Mouse (Mus musculus) embryonic facial prominence, embryonic 13.5 days (tissue): ENCODE results near the gene Abr. TPM values are rescaled to one million over a fixed set of nuclear protein-coding genes. Genes with fewer than 3 reads are reported as not detected.
A peak's percentile ranks its signal among the peaks of the same experiment; 100 is the strongest.

ENCODE experiments used
- ATAC-seq: fragments of 200-750 bp; cut with Nextera tagmentation; 2 replicates; pipeline ENCODE4 v1.8.0; 2017; ENCODE audit warnings: low read depth; ENCODE audit not compliant: insufficient number of reproducible peaks, insufficient read depth, low FRiP score, low TSS enrichment
- H3K27ac ChIP-seq: fragments of 300-500 bp; sonication (generic); 2 replicates; pipeline ENCODE4 v1.5.1; 2015; ENCODE audit warnings: moderate library complexity, mild to moderate bottlenecking, inconsistent platforms
- H3K27me3 ChIP-seq: fragments of 300-500 bp; sonication (generic); 2 replicates; pipeline ENCODE4 v1.6.1; 2015; ENCODE audit warnings: mild to moderate bottlenecking, inconsistent platforms
- H3K36me3 ChIP-seq: fragments of 300-500 bp; sonication (generic); 2 replicates; pipeline ENCODE4 v1.6.1; 2015; ENCODE audit warnings: mild to moderate bottlenecking, inconsistent platforms
- H3K4me1 ChIP-seq: fragments of 300-500 bp; sonication (generic); 2 replicates; pipeline ENCODE4 v1.6.1; 2015; ENCODE audit warnings: inconsistent platforms
- H3K4me2 ChIP-seq: fragments of 300-500 bp; sonication (generic); 2 replicates; pipeline ENCODE4 v1.6.1; 2015; ENCODE audit warnings: moderate library complexity, mild to moderate bottlenecking, inconsistent platforms
- H3K4me3 ChIP-seq: fragments of 300-500 bp; sonication (generic); 2 replicates; pipeline ENCODE4 v1.5.1; 2015; ENCODE audit warnings: mild to moderate bottlenecking, inconsistent platforms
- H3K9ac ChIP-seq: fragments of 300-500 bp; sonication (generic); 2 replicates; pipeline ENCODE4 v1.6.1; 2015; ENCODE audit warnings: mild to moderate bottlenecking, inconsistent platforms
- H3K9me3 ChIP-seq: fragments of 300-500 bp; sonication (generic); 2 replicates; pipeline ENCODE4 v1.6.1; 2016; ENCODE audit warnings: inconsistent platforms
- WGBS: fragments of 180-500 bp; shearing (Covaris S2); methylation state at CpG from one replicate; pipeline ENCODE4 v1.1.7; 2015; ENCODE audit warnings: mixed read lengths; 5-methylcytosine and 5-hydroxymethylcytosine counted together
- polyA plus RNA-seq: library from polyadenylated mRNA; unstranded; fragments of >200 nt; fragmentation: Nextera tagmentation; extraction: Ambion mirVana; gene quantifications from 2 replicates; pipeline ENCODE4 v1.2.1, GENCODE M21; 2015

The Abr gene
- polyA plus RNA-seq, 1 experiment from 2014 or later: 35.5 TPM

DNA sequence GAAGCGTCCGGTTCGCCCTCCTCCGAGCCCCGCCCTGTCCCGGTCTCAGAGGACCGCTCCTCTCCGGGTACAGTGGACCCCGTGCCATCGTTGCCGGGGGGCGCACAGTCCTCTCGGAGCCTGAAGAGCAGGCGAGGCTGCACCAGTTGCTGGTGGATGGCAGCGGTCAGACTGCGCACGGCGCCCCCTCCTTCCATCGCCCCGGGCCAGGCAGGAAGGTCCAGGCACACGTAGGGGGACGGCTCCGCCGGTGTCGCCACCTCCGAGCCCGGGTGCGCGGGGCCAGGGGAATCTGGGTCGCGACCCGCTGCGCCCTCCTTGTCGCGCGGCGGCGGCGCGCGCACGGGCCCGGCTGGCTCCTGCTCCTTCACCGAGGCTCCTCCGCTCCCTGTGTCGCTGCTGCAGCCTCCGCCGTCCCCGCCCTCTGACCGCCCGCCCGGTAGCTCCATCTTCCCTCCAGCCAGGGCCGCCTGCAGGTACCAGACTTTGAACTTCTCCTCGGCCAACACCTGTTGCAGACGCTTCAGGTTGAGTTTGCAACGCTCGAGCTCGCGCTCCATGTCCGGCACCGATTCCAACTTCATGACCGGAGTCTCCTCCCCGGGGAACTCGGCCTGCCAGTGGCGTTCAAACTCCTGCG is 572 bp upstream of the Abr start:
- no peak for ATAC-seq
- Histone ChIP-seq H3K9ac (peak overlapping the region; percentile 72), H3K9me3 (no peaks in the 10 kb centered on the region), H3K27ac (no peak overlapping the region), H3K4me1 (peaks cover 24% of the 10 kb centered on the region), H3K27me3 (peaks cover 28% of the 10 kb centered on the region), H3K4me3 (peak overlapping the region; percentile 61), H3K4me2 (peak overlapping the region; percentile 91), H3K36me3 (no peaks in the 10 kb centered on the region)
- WGBS: 0% methylated on average over 64 of the region's 66 CpGs

- Histone ChIP-seq H3K27ac (no peak overlapping the region), H3K4me1 (peaks cover 30% of the 10 kb centered on the region), H3K27me3 (peaks cover 28% of the 10 kb centered on the region), H3K9me3 (no peaks in the 10 kb centered on the region), H3K4me2 (no peak overlapping the region), H3K36me3 (no peaks in the 10 kb centered on the region), H3K4me3 (no peak overlapping the region), H3K9ac (no peak overlapping the region)
- no peak for ATAC-seq
- WGBS: 89% methylated on average over 6 of the region's 6 CpGs
Measured at GRCm38 (mm10) chr11:76618134-76618533, 4.0 kb downstream of the Abr start.

- no peak overlapping the region for H3K9ac ChIP-seq
- no peak for ATAC-seq
- H3K9me3 ChIP-seq: no peaks in the 10 kb centered on the region
- peaks cover 20% of the 10 kb centered on the region for H3K4me1 ChIP-seq
- H3K27ac ChIP-seq: no peak overlapping the region
- no peak overlapping the region for H3K4me2 ChIP-seq
- 50% methylated on average over 2 of the region's 2 CpGs for WGBS
- no peaks in the 10 kb centered on the region for H3K27me3 ChIP-seq
- H3K36me3 ChIP-seq: no peaks in the 10 kb centered on the region
- no peak overlapping the region for H3K4me3 ChIP-seq
Measured at GRCm38 (mm10) chr11:76614246-76614645, 7.9 kb downstream of the Abr start.

DNA sequence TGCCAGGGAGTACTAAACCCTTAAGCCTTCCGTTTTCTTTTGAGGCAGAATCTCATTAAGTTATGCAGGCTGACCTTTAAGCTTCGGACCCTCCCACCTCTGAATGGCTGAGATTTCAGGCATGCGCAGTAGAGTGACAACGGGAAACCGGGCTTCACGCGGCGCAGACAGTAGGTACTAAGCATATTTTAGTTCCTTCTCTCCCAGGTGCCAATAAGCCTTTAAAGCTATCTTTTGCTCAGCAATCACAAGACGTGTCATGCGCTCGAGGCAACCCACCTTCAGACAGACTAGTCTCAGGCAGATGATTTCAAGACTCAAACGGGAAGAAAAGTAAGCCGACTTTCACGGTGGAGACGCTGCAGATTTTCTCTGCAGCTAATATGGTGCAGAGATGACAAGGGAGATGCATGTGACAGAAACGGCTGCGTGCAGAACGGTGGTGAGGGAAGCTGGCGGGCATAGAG is 9.4 kb downstream of the Abr start:
- no peak for ATAC-seq
- Histone ChIP-seq H3K9ac (peak overlapping the region; percentile 74), H3K36me3 (no peaks in the 10 kb centered on the region), H3K27ac (no peak overlapping the region), H3K27me3 (no peaks in the 10 kb centered on the region), H3K4me1 (peaks cover 20% of the 10 kb centered on the region), H3K4me3 (peak overlapping the region; percentile 50), H3K9me3 (no peaks in the 10 kb centered on the region), H3K4me2 (peak overlapping the region; percentile 85)
- WGBS: under 1% methylated on average over 19 of the region's 19 CpGs

DNA sequence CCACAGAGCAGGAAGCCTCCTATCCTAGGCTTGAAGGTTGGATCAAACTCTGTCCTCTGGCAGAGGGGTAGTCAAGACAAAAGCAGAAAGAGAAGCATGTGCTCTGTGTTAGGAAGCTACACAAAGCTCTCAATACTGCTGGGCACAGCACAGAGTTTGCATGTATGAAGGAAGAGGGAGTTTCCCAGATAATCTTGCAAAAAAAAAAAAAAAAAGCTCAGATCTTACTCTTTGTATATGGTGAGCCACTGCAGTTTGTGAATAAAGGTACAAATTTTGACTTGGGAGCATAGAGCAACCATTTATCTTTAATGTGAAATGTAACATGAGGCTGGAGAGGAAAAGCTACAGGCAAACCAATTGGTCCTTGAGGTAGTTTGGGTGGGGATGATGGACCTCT is 11.2 kb downstream of the Abr start:
- Histone ChIP-seq H3K27me3 (no peaks in the 10 kb centered on the region), H3K4me1 (peaks cover 23% of the 10 kb centered on the region), H3K27ac (no peak overlapping the region), H3K4me2 (no peak overlapping the region), H3K36me3 (no peaks in the 10 kb centered on the region), H3K4me3 (no peak overlapping the region), H3K9me3 (no peaks in the 10 kb centered on the region), H3K9ac (no peak overlapping the region)
- no peak for ATAC-seq

- H3K27me3 ChIP-seq: no peaks in the 10 kb centered on the region
- no peak overlapping the region for H3K4me3 ChIP-seq
- no peak for ATAC-seq
- no peaks in the 10 kb centered on the region for H3K9me3 ChIP-seq
- WGBS: 38% methylated on average over 9 of the region's 9 CpGs
- H3K9ac ChIP-seq: no peak overlapping the region
- H3K4me2 ChIP-seq: no peak overlapping the region
- no peaks in the 10 kb centered on the region for H3K36me3 ChIP-seq
- H3K4me1 ChIP-seq: peaks cover 5% of the 10 kb centered on the region
- no peak overlapping the region for H3K27ac ChIP-seq
Measured at GRCm38 (mm10) chr11:76606521-76606920, 15.6 kb downstream of the Abr start.

DNA sequence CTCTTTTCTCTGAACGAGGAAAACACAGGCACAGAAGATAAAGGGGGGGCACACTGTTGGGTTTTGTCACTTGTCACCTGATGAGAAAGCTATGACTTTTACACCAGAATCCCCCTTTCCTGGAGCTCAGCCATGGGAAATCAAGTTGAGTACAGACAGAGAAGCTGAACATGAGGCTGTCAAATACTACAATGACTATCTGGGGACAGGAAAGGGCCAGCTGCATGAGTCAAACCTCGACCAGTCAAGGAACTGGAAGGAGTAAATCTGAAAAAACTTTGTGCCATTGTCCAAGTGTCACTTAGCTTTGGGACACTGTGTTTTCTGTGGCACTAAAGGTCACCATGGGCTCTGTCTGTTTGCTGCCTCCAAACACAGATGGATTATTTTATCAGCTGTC is 22.9 kb downstream of the Abr start:
- H3K9ac ChIP-seq: no peak overlapping the region
- H3K27me3 ChIP-seq: no peaks in the 10 kb centered on the region
- H3K4me2 ChIP-seq: no peak overlapping the region
- H3K27ac ChIP-seq: no peak overlapping the region
- H3K4me1 ChIP-seq: peaks cover under 1% of the 10 kb centered on the region
- no peak overlapping the region for H3K4me3 ChIP-seq
- no peaks in the 10 kb centered on the region for H3K9me3 ChIP-seq
- no peaks in the 10 kb centered on the region for H3K36me3 ChIP-seq
- ATAC-seq: no peak
- 45% methylated on average over 2 of the region's 2 CpGs for WGBS

DNA sequence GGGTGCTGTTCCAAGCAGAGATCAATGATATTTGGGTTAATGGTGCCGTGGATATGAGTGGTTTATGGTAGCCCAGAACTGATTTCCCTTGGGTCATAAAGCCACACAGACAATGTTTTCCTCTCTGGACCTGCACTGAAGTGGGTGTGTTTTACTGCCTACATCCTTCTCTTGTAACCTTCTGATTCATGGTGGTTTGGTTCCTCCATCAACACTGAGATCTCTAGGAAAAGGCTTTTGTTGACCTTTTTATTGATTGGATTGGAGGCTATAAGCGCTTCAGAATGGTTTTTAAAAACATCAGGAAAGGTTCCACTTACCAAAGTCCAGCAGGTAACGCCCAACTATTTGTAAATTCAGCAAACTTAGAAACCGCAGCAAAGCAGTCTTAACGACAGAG is 23.4 kb downstream of the Abr start:
- Histone ChIP-seq H3K9me3 (no peaks in the 10 kb centered on the region), H3K9ac (no peak overlapping the region), H3K4me1 (peaks cover 5% of the 10 kb centered on the region), H3K4me3 (no peak overlapping the region), H3K27me3 (no peaks in the 10 kb centered on the region), H3K4me2 (no peak overlapping the region), H3K36me3 (no peaks in the 10 kb centered on the region), H3K27ac (no peak overlapping the region)
- no peak for ATAC-seq
- WGBS: 77% methylated on average over 5 of the region's 5 CpGs

GRCm38 (mm10) chr11:76593620-76594326 is 28.3 kb downstream of the Abr start:
- Histone ChIP-seq H3K27ac (no peak overlapping the region), H3K4me3 (no peak overlapping the region), H3K4me2 (no peak overlapping the region), H3K36me3 (no peaks in the 10 kb centered on the region), H3K9ac (0 out of 2 replicates have a peak overlapping the region, but pooled peaks have one; percentile 28), H3K4me1 (peaks cover 7% of the 10 kb centered on the region), H3K9me3 (no peaks in the 10 kb centered on the region), H3K27me3 (no peaks in the 10 kb centered on the region)
- 56% methylated on average over 4 of the region's 4 CpGs for WGBS
- ATAC-seq: no peak

DNA sequence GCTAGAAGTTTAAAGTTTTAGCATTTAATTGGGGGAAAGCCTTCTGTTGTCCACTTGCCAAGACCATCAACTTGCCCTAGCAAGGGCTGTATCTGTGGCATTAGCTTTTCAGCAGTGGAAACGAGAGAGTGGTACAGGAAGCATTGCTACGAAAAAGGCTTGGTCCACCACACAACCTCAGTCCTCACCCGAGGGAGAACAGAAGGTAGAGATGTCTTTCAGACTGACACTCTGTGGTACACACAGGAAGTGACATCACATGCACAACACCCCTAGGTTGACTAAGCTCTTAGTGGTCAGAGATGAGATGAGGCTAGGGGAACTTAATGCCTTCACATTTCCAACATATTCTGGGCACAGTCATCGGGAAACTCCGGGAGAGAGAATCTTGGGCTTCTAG is 32.4 kb downstream of the Abr start:
- Histone ChIP-seq H3K4me3 (no peak overlapping the region), H3K9ac (no peak overlapping the region), H3K36me3 (no peaks in the 10 kb centered on the region), H3K9me3 (no peaks in the 10 kb centered on the region), H3K4me1 (peaks cover 10% of the 10 kb centered on the region), H3K27me3 (no peaks in the 10 kb centered on the region), H3K27ac (no peak overlapping the region), H3K4me2 (no peak overlapping the region)
- WGBS: 87% methylated on average over 5 of the region's 5 CpGs
- ATAC-seq: no peak

DNA sequence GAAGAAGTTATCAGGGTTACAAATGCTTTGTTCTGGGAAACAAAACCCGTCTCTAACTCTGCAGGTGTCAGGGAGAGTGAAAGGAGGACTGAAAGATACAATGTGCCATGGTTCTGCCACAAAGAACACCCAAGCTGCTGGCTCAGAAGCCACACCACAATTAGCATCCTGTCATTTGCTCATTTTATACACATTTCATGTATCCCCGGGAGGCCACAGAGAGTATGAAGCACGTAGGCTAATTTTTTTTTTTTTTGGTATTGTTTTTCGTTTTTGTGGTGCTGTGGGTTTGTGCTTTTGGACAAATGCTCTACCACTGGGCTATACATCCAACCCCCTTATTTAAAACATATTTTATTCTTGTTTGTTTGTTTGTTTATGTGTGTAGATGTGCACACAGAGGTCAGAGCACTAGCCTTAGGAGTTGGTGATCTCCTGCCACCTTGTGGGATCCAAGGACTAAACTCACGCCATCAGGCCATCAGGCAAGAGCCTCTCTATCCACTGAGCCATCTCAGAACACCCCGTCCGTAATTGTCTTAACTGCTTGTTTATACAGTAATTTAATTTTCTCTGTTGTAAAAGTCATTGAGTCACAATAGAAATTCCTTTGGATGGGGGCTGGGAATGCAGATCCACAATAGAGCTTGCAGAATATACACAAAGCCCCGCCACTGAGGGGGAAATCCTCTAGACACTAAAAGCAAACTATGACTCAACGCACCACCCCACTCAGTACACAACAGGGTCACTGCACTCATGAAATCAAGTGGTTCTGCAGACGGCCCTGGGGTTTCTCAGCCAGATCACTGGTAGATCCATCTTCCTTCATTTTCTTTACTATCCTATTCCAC is 33.3 kb downstream of the Abr start:
- ATAC-seq: no peak
- H3K9me3 ChIP-seq: no peaks in the 10 kb centered on the region
- H3K36me3 ChIP-seq: no peaks in the 10 kb centered on the region
- no peak overlapping the region for H3K4me3 ChIP-seq
- H3K4me2 ChIP-seq: no peak overlapping the region
- no peaks in the 10 kb centered on the region for H3K27me3 ChIP-seq
- H3K9ac ChIP-seq: no peak overlapping the region
- H3K4me1 ChIP-seq: peaks cover 6% of the 10 kb centered on the region
- WGBS: 64% methylated on average over 10 of the region's 10 CpGs
- H3K27ac ChIP-seq: no peak overlapping the region
